Mouse (Mus musculus): ENCODE data around the gene Abcc4. TPM values are rescaled to one million over a fixed set of nuclear protein-coding genes. Genes with fewer than 3 reads are reported as not detected.

The Abcc4 gene
- total and polyA plus RNA-seq, 3 experiments: 10.5 to 25.2 (median 16.2) TPM

GRCm38 (mm10) chr14:118452572-118452971 lies 253.4 kb downstream of the Abcc4 start:
- Histone ChIP-seq H3K36me3 (replicated peaks) (no peaks in the 10 kb centered on the region), H3K4me3 (ENCODE audit: low read depth, low read length) (no peak overlapping the region), H3K9me3 (replicated peaks) (no peaks in the 10 kb centered on the region), H3K27me3 (ENCODE audit: insufficient read depth, low read length) (peaks cover 15% of the 10 kb centered on the region), H3K4me1 (ENCODE audit: insufficient read depth, low read depth, low read length) (0 out of 2 replicates have a peak, but pooled peaks cover 2% of the 10 kb centered on the region)
- no peak for TF ChIP-seq POLR2AphosphoS5 (IDR thresholded peaks at IDR 0.05; ENCODE audit: insufficient replicate concordance, low read depth, low read length)
- no peak for TF ChIP-seq TAL1 (conservative IDR thresholded peaks at IDR 0.05; ENCODE audit: low read depth, low read length)
- TF ChIP-seq GATA1 (IDR thresholded peaks at IDR 0.05; ENCODE audit: borderline replicate concordance, low read length): no peak
- no peak for TF ChIP-seq CTCF (IDR thresholded peaks at IDR 0.05; ENCODE audit: low read depth, low read length)
- no peak for TF ChIP-seq GATA2 (IDR thresholded peaks at IDR 0.05; ENCODE audit: borderline replicate concordance, low read depth, low read length)
- DNase-seq (ENCODE audit: low spot score) (no peak), ATAC-seq (ENCODE audit: extremely low read depth, insufficient number of reproducible peaks, low FRiP score, poor library complexity, severe bottlenecking) (no peak)

DNA sequence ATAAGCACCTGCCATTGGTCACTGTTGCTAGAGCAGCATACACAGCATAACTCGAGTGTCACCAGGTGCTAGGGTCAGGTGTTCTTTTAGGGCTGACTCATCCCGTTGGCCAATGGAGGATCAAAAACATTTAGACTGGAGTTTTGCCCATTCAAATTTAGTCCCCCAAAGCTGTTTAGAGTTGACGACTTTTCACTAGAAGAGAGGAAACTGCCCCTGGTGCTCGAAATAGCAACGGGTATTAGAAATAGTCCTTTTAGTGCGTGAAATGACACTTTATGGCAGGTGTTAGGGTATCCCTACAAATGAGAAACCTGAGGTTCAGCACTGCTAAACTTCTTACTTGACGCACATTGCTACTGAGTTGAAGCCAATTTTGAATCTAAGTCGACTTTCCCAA lies 265.9 kb downstream of the Abcc4 start:
- Histone ChIP-seq H3K4me1 (ENCODE audit: insufficient read depth, low read depth, low read length) (no peaks in the 10 kb centered on the region), H3K9me3 (replicated peaks) (no peaks in the 10 kb centered on the region), H3K36me3 (replicated peaks) (no peaks in the 10 kb centered on the region), H3K4me3 (ENCODE audit: low read depth, low read length) (no peak overlapping the region), H3K27me3 (ENCODE audit: insufficient read depth, low read length) (peaks cover 23% of the 10 kb centered on the region)
- no peak for ATAC-seq (ENCODE audit: extremely low read depth, insufficient number of reproducible peaks, low FRiP score, poor library complexity, severe bottlenecking)
- TF ChIP-seq POLR2AphosphoS5 (IDR thresholded peaks at IDR 0.05; ENCODE audit: insufficient replicate concordance, low read depth, low read length) (no peak), GATA2 (IDR thresholded peaks at IDR 0.05; ENCODE audit: borderline replicate concordance, low read depth, low read length) (no peak), CTCF (IDR thresholded peaks at IDR 0.05; ENCODE audit: low read depth, low read length) (no peak), GATA1 (IDR thresholded peaks at IDR 0.05; ENCODE audit: borderline replicate concordance, low read length) (no peak), TAL1 (conservative IDR thresholded peaks at IDR 0.05; ENCODE audit: low read depth, low read length) (no peak)
- no peak for DNase-seq (ENCODE audit: low spot score)

DNA sequence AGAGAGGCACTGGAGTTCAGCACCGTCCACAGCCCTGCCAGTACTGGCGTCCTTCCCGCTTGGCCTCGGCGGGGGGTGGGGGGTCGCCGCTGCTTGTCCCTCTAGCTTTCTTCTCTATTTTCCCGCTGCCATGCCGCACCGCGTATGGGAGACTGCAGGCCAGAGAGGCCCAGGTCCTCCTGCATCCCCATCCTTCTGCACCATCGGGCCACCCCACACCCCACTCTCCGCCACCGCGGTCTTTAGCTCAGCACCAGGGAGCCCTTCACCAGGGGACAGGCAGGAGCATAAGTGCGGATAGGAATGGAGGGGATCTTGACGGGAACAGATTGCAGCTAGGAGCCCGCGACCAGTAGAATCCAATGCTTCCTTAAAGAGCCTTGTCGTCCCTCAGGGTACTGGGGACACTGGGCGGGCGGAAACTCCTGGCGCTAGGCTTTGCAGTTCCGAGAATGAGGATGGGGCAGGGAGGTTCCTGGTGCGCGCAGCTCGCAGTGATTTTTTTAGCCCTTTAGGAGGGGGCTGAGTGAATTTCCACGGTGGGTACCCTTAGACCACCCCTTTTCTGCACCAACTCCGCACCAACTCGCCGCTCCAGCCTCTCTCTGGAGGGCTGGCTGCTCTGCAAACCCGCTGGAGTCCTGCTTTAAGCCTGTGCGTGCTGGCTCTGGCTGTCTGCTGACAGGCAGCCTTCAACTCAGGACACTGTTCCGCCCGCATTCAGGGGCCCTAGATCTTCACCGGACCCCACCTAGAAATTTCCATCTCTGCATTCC lies 268.7 kb downstream of the Abcc4 start:
- TF ChIP-seq GATA1 (IDR thresholded peaks at IDR 0.05; ENCODE audit: borderline replicate concordance, low read length) (no peak), GATA2 (IDR thresholded peaks at IDR 0.05; ENCODE audit: borderline replicate concordance, low read depth, low read length) (no peak), CTCF (IDR thresholded peaks at IDR 0.05; ENCODE audit: low read depth, low read length) (no peak), POLR2AphosphoS5 (IDR thresholded peaks at IDR 0.05; ENCODE audit: insufficient replicate concordance, low read depth, low read length) (no peak), TAL1 (conservative IDR thresholded peaks at IDR 0.05; ENCODE audit: low read depth, low read length) (no peak)
- DNase-seq (ENCODE audit: low spot score) (no peak), ATAC-seq (ENCODE audit: extremely low read depth, insufficient number of reproducible peaks, low FRiP score, poor library complexity, severe bottlenecking) (no peak)
- no peak overlapping the region for H3K4me3 ChIP-seq (ENCODE audit: low read depth, low read length)
- H3K27me3 ChIP-seq (ENCODE audit: insufficient read depth, low read length): peaks cover 24% of the 10 kb centered on the region
- H3K36me3 ChIP-seq (replicated peaks): no peaks in the 10 kb centered on the region
- H3K9me3 ChIP-seq (replicated peaks): no peaks in the 10 kb centered on the region
- H3K4me1 ChIP-seq (ENCODE audit: insufficient read depth, low read depth, low read length): no peaks in the 10 kb centered on the region

GRCm38 (mm10) chr14:118436791-118437155 lies 269.2 kb downstream of the Abcc4 start:
- Histone ChIP-seq H3K36me3 (replicated peaks) (no peaks in the 10 kb centered on the region), H3K9me3 (replicated peaks) (no peaks in the 10 kb centered on the region), H3K4me1 (ENCODE audit: insufficient read depth, low read depth, low read length) (no peaks in the 10 kb centered on the region), H3K4me3 (ENCODE audit: low read depth, low read length) (no peak overlapping the region), H3K27me3 (ENCODE audit: insufficient read depth, low read length) (peaks cover 20% of the 10 kb centered on the region)
- ATAC-seq (ENCODE audit: extremely low read depth, insufficient number of reproducible peaks, low FRiP score, poor library complexity, severe bottlenecking): no peak
- no peak for TF ChIP-seq TAL1 (conservative IDR thresholded peaks at IDR 0.05; ENCODE audit: low read depth, low read length)
- DNase-seq (ENCODE audit: low spot score): no peak

GRCm38 (mm10) chr14:118435676-118436330 lies 270.2 kb downstream of the Abcc4 start:
- no peaks in the 10 kb centered on the region for H3K36me3 ChIP-seq (replicated peaks)
- peaks cover 20% of the 10 kb centered on the region for H3K27me3 ChIP-seq (ENCODE audit: insufficient read depth, low read length)
- H3K9me3 ChIP-seq (replicated peaks): no peaks in the 10 kb centered on the region
- TF ChIP-seq CTCF (IDR thresholded peaks at IDR 0.05; ENCODE audit: low read depth, low read length) (no peak), GATA2 (IDR thresholded peaks at IDR 0.05; ENCODE audit: borderline replicate concordance, low read depth, low read length) (no peak), TAL1 (conservative IDR thresholded peaks at IDR 0.05; ENCODE audit: low read depth, low read length) (no peak), POLR2AphosphoS5 (IDR thresholded peaks at IDR 0.05; ENCODE audit: insufficient replicate concordance, low read depth, low read length) (no peak), GATA1 (IDR thresholded peaks at IDR 0.05; ENCODE audit: borderline replicate concordance, low read length) (no peak)
- DNase-seq (ENCODE audit: low spot score) (no peak), ATAC-seq (ENCODE audit: extremely low read depth, insufficient number of reproducible peaks, low FRiP score, poor library complexity, severe bottlenecking) (no peak)
- H3K4me1 ChIP-seq (ENCODE audit: insufficient read depth, low read depth, low read length): no peaks in the 10 kb centered on the region
- H3K4me3 ChIP-seq (ENCODE audit: low read depth, low read length): no peak overlapping the region

- H3K4me1 ChIP-seq (ENCODE audit: insufficient read depth, low read depth, low read length): no peaks in the 10 kb centered on the region
- no peaks in the 10 kb centered on the region for H3K9me3 ChIP-seq (replicated peaks)
- ATAC-seq (ENCODE audit: extremely low read depth, insufficient number of reproducible peaks, low FRiP score, poor library complexity, severe bottlenecking) (no peak), DNase-seq (ENCODE audit: low spot score) (no peak)
- TF ChIP-seq GATA2 (IDR thresholded peaks at IDR 0.05; ENCODE audit: borderline replicate concordance, low read depth, low read length) (no peak), GATA1 (IDR thresholded peaks at IDR 0.05; ENCODE audit: borderline replicate concordance, low read length) (no peak), CTCF (IDR thresholded peaks at IDR 0.05; ENCODE audit: low read depth, low read length) (no peak), POLR2AphosphoS5 (IDR thresholded peaks at IDR 0.05; ENCODE audit: insufficient replicate concordance, low read depth, low read length) (no peak), TAL1 (conservative IDR thresholded peaks at IDR 0.05; ENCODE audit: low read depth, low read length) (no peak)
- H3K36me3 ChIP-seq (replicated peaks): no peaks in the 10 kb centered on the region
- H3K4me3 ChIP-seq (ENCODE audit: low read depth, low read length): no peak overlapping the region
- H3K27me3 ChIP-seq (ENCODE audit: insufficient read depth, low read length): peaks cover 20% of the 10 kb centered on the region
Measured at GRCm38 (mm10) chr14:118434842-118435241, 271.2 kb downstream of the Abcc4 start.
